Mouse (Mus musculus): Measurements from ENCODE around the gene Stra8.

Gene Stra8

DNA sequence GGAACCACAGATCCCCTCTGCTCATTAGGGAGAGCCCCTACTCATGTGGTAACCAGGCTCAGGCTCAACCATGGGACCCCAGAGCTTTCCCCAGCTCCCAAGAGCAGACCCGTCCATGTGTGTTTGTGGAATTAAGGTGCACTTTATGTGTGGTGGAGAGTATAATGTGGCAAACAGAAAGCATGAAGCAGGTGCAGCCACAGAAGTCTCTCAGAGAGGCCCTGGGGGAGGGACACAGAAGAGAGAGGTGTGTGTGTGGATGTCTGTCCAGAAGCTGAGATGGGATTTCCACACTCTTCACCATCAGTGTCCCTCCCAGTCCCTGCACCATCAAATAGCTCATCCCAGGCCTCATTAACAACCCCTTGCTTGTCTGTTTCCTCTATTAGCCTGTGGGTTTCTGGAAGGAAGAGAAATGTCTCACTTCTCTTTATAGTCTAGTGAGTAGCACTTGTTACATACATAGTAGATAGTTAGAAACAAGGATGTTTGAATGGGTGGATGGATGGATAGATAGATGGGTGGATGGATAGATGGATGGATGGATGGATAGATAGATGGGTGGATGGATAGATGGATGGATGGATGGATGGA is 26.6 kb downstream of the Stra8 start:
- DNase-seq: no peak

DNA sequence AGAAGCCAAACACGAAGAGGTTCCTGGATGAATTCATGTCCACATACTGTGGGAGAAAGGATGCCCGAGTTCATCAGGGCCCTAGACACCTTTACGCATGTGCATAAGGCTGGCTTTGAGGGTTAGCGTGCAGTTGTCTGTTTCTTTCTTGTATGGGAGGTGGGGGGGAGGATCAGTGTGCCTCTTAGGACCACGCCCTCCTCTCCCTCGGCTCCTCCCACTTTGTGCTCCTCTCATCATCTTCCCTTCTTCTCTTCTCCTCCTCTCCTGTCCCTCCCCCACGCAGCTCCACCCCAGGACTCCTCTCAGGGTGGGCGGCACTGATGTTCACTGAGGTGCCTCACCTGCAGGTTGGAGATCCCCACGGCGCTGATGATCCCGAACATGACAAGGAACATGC is 28.5 kb downstream of the Stra8 start:
- DNase-seq: no peak

DNA sequence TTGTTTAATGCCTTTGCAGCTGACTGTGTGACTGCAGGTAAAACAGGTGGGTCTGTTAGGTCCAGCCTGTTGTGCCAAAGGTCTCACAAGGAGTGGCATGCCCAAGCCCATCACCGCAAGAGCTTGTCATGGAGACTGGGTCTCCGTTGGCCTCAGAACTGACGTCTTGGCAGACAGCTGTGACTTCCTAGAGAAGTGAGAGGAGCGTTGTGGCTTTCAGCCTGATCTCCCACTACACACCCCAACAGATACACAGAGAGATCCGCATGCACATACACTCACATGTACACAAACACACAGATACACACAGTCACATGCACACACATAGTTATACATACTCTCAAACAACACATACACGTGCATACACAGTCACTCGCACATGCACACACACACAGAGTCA is 31.6 kb downstream of the Stra8 start:
- no peak for DNase-seq

DNA sequence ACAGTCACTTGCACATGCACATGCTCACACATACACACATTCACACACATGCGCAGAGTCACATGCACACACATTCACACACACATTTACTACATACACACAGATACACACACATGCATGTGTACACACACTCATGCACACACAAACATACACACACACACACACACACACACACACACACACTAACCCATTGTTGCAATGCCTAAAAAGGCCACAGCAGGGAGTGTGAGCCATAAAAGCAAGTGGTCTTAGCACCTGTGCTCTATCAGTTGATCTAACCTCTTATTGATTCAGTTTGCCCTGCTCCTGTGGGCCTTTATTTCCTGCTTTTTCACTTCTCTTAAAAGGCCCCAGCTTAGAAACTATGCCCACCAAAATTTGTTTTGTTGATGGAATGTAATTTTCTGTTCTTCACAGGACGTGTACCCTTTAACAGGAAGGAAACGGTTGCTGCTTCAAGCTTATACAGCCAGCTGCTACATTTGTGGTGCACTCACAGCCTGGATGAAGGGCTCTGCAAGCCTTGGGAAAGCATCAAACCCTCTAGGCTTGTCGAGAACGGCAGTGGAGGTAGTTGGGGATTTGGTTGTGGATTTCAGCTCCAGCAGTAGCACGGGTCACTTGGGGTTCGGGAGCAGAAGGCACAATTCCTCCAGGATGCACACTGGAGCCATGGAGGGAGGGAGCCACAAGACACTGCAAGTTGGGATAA is 32.1 kb downstream of the Stra8 start:
- no peak for DNase-seq

DNA sequence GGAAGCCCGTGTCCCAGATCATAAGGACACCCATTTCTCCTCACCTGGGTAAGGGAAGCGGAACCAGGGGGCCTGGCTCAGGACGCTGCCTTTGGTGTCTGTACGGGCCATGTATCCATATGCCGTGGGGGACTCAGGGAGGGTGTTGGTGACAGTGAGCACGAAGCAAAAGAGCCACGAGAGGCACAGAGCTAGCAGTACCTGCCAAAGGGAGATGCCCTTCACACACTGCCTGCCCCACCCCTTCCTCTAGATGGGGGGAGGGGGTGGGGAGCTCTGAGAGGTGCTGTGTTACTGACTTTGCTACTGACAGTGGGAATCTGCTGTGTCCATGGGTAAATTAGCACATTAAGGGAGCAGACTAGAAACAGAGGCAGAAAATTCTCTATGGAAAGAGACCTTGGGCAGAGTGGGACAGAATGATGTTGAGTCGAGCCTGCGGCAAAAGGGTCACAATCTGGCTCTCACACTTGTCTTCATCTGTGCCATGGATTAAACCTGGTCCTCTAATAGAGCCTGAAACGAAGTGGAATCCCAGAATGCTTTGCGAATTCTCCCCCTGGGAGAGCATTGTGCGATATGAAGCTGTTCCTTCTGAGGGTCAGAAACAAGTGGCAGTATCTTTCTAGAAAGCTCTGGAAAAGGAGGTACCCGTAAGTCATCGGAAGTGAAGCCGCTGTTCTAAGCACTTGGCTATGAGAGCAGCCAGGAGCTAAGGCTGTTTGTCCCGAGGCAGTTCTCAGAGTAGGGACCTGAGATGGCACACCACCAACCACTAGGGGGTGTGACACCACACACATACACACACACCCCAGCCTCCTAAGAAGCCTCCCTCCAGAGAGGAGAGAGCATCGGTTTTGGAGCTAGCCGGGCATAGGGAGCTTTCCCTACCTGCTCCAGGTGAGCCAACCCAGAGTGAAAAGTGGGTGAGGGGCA is 35.2 kb downstream of the Stra8 start:
- peak; percentile 21 for DNase-seq

DNA sequence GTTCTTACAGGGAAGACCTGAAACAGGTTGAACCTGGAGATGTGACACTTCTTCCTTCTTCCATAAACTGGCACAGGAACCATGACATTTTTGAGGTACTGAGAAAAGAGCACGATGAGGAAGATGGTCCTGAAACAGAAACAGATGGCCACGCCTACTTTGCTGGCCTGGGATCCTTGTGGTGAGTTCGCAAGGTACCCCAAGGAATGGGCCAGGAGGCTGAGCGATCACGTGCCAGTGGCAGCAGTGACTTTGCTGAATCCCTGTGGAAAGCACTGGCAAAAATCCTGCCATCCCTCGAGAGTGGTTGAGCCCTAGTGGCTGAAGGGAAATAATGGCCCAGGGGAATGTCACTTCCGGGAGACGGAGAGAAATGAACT is 35.9 kb downstream of the Stra8 start:
- no peak for DNase-seq

DNA sequence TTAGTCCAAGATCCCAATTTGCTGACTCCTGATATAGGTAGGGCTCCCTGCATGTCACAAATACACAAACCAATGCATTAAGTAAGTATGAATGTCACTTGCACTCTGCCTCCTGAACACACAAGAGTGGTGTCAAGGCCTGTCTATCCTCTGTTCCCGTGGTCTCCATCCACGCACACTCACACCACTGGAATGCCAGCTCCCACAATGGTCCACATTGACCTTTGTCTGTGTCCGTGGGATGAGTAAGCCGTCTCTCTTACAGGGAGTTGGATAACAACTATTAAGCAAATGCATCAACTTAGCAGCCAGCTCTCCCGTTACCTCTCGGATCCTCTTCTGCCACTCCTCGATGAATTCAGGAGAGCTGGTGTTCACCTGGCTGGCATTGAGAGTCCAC is 39.2 kb downstream of the Stra8 start:
- no peak for DNase-seq

DNA sequence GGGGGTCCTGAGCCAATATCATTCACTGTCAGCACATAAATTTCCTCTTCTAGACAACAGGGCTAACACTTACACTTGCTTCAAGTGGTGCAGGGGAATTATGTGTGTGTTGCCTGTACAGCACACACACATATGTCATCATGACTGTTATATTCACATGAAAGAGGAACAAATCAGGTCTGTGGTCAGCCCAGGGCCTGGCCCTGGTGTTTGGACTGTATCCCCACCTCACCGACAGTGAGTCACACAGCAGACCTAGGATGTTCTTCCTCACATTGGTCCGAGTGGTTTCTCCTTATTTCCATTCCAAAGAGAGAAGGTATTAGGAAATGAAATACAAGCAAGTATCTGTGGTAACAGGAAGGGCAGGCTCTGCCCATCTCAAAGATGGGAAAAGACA is 44.6 kb downstream of the Stra8 start:
- no peak for DNase-seq

DNA sequence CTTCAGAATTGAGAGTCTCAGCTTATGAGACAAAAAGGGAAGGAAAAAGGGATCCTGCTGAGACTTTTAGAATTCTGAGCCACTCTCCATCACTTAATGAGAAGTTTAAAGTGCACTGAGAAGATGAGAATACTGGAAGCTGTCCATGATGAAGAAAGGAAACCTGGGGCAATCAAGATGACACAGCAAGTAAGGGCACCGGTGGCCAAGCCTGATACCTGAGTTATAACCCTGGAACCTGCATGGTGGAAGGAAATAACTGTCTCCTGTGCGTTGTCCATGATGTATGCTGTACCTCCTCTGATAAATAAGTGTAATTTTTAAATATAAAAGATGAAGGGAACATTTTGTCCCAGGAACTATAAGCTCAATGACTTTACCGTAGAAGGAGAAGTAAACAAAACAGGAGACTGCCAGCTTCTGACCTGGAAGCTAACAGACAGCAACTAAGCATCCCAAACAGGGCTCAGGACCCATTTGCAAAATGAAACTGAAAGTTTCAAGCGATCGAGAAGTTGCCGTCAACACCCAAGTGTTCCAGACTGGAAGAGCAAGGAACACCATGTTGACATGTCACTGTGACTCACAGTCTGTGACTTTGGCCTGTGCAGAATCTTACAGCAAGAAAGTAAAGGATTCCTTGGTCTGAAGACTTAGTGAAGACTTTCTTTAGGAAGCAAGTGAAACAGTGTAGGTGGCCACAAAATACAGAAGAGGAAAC is 46.0 kb downstream of the Stra8 start:
- no peak for DNase-seq

DNA sequence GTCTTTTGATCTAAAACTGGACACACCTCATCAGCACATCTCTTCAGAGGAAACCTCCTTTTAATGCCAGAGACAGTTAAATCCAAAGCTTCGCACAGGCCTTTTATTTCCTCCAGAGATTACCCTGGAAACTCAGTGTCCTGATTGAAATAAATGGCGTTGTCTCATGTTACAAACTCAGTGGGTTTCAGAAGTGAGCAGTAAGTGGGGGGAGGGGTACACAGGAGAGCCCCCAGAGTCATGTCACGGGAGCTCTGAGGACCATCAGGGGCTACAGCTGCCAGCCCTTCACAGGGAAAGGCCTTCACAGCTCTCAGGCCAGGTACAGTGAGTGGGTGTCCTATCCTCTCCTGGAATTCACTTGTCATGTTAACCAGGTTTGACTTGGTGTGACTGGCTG is 51.2 kb downstream of the Stra8 start:
- no peak for DNase-seq

DNA sequence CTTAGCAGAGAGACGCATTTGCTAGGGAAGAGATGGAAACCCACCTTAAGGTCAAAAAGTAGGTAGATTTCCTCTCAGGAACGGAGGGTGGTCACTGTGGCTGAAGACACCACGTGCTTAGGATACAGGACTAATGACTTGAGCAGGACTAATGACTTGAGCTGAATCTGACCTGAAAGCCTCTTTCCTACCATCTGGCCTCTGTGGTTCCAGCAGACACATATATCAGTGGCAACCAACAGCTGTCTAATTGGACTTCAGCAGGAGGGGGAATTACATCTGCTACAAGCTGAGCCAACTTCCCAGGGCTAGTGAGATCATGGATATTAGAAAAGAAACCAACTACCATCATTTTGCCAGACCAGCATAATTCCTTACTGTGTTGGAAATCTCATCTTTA is 59.3 kb downstream of the Stra8 start:
- no peak for DNase-seq

DNA sequence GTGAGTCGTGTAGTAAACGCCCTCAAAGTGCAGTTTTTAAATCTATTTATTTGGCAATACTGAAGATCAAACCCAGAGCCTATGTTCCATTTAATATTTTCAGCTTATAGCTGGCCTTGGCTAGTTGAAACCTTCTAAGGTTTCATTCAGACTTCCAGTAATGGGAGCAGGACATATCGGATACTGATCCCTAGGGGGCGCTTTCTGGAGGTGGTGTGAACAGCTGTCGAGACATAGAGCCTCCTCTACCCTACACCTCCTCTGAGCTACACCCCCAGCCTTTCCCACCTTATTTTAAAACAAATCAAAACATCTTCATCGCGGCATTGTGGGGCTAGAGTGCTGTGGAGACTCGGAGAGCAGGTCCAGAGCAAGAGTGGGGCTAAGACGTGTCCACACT is 60.7 kb downstream of the Stra8 start:
- no peak for DNase-seq

DNA sequence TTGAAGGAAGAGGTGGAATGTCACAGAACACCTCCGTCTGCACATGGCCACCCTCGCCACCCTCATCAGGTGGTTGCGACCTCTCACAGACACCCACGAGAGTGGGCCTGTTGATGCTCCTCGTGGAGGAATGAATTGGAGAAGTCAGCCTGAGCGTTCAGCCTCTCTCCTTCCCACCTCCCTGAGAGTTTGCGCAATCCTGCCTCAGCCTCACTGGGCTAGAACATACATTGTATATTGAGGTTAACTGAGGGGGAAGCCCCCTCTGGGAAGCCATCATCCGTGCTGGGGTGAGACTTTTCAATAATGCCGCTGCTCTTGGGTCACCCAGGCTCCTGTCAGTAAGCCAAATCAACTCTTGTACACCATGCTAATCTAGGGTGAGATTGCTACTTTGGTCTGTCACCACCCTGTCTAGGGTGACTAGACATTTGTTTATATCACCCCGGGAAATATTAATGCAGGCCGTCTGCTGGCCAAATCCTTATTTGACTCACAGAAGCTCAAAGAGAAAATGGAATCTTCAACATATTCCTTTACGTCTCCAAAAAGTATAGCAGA is 67.2 kb downstream of the Stra8 start:
- no peak for DNase-seq

DNA sequence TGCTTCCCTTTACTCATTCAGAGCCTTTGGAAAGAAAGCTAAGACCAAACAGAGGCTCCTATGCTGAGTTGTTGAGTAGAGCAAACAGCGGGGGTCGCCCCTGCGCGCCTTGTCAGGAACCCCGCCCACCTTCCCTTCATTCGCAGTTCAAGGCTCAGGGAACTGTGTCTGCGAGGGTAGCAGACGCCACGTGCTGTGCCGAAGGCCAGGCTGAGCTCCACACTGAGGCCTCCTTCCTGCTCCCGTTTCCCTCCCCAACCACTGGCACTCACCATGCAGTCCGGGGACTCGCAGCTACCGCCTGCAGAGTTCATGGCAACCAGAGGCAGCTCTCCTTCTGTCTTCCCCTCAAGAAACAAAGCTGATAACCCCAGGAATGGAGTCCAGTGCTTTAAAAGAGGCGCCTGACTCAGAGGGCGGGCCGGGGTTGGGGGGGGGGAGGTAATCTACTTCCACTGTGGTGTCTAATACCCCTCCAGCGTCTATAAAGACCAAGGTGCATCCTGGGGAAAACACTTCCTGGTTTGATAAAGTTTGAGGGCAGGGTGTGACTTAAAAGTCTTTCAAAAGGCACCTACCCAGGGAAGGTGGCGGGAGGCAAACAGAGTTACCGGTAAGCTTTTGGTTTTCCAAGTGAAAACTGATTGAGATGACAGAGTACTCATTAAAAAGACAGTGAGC is 68.3 kb downstream of the Stra8 start, which contains the start of gene Slc23a4:
Slc23a4 (minus strand) TSS at position 324 of the 681 bp plus-strand sequence.
- no peak for DNase-seq

All from lung, postnatal 14 days (tissue).